Mouse (Mus musculus): Measurements from ENCODE around the gene Prss16.

Gene Prss16

DNA sequence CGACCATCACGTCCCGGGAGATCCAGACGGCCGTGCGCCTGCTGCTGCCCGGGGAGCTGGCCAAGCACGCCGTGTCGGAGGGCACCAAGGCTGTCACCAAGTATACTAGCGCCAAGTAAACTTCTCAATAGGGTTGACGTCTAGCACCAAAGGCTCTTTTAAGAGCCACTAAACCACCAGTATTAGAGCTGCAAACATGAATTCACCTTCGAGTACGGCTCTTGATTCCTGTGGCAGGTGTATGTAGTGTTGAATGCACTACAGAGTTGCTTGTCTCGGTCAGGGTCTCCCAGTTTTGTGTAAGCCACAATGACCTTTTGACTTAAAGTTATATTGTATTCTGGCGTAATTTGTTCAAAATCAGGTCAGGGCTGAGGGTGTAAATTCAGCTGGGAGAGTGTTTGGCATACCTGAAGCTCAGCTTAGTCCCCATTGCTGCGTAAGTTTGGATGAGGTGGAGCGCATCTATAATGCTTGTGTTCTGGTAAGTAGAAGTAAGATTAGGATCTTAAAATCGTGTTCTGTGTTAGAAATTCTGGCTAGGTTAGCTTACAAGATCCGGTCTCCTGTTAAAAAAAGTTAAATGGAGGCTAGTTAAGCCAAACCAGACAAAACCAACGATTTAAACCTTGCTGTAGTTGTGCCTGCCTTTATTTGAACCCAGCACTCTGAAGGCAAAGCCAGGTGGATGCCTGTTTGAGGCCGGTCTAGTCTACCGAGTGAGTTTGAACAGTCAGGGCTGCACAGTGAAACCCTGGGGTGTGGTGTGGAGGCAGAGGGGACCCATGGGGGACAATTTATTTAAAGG, 26.8 kb upstream of the Prss16 start:
- peak; percentile 74 for DNase-seq (ENCODE audit: low spot score)

DNA sequence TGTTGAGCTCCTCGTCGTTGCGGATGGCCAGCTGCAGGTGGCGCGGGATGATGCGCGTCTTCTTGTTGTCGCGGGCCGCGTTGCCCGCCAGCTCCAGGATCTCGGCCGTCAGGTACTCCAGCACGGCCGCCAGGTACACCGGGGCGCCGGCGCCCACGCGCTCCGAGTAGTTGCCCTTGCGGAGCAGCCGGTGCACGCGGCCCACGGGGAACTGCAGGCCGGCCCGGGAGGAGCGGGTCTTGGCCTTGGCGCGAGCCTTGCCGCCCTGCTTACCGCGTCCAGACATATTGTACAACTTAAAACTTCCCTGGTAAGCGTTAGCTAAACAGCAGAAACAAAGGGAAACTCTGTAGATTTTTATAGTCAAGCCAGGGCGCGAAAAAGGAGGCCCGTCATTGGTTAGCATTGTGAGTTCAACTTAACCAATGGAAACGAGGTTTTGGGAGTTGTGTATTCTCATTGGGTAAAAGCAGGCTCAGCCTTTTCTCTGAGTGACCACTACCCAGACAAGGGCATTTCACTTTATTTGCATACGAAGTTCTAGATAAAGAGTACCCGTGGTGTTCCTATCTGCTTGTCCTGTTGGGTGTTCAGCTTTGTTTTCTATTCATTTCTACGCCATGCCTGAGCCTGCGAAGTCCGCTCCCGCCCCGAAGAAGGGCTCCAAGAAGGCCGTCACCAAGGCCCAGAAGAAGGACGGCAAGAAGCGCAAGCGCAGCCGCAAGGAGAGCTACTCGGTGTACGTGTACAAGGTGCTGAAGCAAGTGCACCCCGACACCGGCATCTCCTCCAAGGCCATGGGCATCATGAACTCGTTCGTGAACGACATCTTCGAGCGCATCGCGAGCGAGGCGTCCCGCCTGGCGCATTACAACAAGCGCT, 26.0 kb upstream of the Prss16 start, which contains the start of the genes Hist1h2ah and Hist1h2bk:
Gene Hist1h2ah (minus strand): TSS at position 302 of the 882 bp plus-strand sequence.
Gene Hist1h2bk (plus strand): TSS at position 604 of the 882 bp plus-strand sequence.
- peak; percentile 98 for DNase-seq (ENCODE audit: low spot score)

DNA sequence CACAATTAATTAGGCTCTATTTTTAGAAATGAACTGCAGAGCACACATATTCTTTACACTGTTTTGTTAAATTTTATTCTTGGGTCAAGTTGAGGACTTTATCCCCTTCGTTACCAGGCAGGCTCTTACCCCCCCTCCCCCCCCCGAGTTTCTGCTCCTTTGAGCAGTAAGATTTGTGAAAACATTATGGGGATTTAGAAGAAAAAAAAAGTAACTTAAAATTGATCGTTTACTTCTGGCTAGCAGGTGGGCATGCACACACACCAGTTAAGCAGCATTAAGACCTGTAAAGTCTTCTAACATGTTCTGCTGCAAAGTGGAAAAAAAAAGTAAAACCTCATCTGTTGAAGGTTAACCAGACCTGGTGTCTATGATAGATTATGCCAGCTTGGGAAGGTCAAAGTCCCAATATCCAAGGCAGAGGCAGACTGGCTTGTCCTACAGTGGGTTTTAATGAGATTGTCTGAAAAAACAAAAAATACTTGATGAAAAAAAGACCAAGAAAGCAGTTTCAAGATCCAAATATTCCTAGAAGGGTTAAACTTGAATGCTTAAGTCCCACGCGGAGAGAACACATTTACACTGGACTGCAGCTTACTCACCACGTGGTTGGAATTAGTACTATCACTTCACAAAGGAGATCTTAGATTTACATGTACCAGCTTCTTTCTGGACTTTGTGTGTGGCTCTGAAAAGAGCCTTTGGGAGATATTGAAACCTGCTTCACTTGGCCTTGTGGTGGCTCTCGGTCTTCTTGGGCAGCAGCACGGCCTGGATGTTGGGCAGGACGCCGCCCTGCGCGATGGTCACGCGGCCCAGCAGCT, 25.1 kb upstream of the Prss16 start:
- DNase-seq (ENCODE audit: low spot score): no peak

DNA sequence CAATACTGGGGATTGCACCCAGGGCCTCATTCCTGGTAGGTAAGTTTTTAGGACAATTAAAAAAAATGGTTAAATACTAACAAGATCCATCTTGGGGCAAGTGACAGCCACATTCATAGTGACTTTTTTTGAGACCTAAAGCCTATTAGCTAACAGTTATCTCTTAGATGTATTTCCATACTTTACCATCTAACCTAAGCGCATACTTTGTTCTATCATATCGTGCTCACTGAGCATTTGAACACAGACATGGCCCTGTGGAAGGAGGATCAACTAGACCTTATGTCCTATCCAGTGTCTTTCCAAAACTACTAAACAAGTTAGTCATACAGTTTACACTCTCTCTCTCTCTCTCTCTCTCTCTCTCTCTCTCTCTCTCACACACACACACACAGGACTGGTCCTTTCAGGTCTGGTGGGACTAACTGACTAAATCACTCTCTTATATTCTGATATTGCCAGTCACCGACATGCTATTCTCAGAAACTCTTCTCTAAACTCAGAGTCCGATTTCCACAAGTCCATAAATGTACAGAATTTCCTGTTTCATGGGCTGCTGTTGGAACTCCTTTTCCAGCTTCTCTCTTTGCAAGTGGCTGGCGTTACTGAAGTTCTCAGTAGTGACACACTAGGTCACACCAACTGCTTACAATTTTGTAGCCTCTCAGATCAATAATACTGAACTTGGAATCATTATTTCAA, 24.4 kb upstream of the Prss16 start:
- DNase-seq (ENCODE audit: low spot score): no peak

DNA sequence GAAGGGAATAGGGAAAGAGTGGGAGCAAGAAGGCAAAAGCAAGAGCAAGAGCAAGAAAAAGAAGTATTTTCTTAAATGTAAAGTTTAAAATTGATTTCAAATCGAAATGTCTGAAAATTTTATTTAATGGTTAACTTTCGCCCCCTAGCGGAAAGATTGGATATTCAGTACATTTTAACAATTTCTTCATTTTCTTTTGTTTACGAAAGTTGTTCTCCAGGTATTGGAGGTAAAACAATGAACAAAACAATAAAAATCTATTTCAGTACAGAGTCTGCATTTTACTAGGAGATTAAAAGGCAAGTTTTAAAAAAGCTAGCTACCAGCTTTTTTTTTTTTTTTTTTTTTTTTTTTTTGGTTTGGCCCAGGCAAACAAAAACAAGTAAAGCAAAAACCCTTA, 21.0 kb upstream of the Prss16 start:
- no peak for DNase-seq (ENCODE audit: low spot score)

DNA sequence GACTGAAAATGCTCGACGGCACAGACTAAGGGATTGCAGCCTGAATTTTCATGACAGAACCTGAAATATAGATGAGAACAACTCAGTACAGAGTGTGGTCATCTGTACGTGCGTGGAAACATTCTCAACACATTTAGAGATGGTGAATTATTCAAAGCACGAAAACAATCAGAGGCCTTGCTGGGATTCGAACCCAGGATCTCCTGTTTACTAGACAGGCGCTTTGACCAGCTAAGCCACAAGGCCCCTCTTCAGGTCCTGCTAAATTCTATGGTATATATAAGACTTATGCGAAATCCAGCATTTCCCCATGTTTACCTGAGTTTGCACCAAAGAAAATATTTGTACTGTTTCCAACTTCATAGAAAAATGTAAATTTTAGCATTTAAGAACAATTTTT, 20.4 kb upstream of the Prss16 start:
- DNase-seq (ENCODE audit: low spot score): no peak

DNA sequence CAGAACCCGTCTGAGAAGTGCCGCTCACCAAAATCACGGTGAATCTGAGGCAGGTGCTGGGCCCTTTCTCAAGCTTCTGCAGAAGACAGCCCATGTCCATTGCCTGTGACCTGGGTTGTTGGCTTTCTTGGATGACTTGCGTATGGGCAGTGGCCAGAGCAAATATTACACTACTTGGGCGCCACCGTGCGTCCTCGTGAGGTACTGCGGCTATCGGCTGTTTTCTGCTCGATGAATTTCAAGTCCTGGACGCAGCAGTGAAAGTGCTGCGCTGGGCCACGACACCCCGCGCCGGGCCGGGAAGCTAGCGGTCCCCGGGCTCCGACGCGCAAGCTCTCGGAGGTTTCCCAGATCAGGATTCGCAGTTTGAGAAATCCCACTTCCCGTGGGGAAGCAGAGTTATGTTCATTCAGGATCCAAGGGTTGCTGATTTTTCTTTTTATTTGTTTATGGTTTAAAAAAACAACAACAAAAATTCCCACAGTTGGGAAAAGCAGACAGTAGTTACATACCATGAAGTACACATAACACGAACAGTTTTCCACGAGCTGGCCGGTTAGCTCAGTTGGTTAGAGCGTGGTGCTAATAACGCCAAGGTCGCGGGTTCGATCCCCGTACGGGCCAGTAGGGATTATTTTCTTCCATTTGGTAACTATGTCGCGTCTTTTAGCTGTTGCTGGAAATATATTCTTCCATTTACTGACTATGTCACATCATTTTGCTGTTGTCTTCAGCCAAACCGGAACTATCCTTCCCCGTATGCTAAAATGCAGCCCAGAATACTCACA, 19.3 kb upstream of the Prss16 start:
- peak; percentile 92 for DNase-seq (ENCODE audit: low spot score)

DNA sequence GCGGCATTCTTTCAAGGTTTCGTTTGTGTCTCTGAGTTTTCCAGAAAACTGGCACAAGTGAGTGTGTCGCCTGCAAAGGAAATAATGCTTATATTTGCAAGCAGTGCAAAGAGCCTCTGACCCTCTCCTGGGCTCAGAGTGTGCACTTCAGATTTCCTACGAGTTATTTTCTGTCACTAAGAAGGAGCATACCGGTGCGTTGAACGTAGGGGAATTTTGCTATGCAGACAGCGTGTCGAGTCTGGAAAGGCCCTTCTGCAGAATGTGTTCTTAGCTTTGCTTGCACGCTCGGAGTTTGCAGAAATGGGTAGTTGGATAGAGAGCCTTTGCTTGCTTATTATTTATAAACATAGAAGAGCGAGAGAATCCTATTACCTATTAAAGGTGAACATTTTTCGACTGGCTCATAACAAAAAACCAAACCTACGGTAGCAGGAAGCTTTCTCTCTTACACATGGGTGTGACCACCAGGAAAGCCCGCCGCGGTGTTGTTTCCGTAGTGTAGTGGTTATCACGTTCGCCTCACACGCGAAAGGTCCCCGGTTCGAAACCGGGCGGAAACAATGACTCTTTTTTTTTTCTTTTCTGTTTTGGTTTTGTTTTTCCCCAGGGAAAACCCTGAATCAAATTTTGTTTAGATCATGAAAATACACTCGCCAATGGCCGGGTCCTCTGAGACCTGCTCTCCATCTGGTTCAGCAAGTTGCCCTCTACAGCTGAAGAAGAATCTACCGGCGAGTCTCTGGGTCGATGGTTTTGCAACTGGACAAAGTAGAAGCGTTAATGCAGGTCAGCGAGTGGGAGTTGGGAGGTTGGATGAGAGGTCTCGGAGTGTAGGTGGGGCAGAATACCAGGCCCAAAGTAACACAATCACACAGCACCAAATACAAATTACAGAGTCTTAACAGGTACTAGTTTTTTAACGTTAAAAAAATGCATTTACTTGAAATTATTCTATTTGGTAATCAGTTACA, 16.8 kb upstream of the Prss16 start:
- DNase-seq (ENCODE audit: low spot score): peak; percentile 89

DNA sequence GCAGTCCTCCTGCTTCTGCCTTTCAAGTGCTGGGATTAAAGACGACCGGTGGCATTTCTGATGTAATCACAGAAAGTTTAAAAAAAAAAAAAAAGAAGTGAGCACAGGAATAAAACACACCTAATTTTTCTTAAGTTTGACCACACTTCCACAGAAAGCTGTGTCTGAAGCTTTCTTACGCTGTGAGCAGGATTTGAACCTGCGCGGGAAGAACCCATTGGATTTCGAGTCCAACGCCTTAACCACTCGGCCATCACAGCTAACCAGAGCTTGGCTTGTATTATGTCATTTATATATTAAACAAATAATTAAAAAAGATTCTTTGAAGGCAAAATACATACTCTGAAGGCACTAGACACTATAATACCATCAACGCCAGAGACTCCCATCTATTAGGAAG, 12.7 kb upstream of the Prss16 start:
- DNase-seq (ENCODE audit: low spot score): peak; percentile 93

DNA sequence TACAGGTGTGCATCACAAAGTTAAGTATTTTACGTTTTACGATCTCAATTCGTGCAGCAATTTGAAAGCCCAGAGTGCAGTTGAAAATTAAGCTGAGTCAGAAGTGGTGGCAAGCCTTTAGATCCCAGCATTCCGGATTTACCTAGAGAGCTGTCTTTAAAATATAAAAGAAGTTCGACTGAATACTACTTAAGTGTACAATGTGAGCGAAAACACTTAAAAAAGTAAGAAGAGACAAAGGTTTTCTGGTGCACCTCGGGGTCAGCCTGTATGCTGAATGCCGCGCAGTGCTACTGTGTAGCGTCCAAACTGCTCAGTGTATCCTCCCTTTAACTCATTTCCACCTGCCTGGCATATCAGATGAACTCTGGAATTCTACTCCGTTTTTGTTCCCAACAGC, 12.0 kb upstream of the Prss16 start:
- no peak for DNase-seq (ENCODE audit: low spot score)

DNA sequence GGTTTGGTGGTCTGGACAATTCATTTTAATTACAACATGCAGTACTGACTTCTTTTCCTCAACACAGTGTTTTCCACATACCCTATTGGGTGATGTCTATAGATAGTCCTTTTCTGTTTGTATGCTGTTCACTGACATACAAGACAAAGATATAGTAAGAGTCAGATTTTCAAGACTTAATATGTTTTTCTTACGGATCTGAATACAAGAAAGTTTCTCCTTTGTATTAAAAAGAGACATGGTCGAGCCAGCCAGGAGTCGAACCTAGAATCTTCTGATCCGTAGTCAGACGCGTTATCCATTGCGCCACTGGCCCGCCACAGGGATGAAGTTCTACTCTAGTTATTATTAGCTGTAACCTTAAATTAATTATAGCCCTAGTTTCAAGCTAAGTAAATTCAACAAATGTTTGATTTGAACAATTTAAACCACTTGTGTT, 11.4 kb upstream of the Prss16 start:
- peak; percentile 81 for DNase-seq (ENCODE audit: low spot score)

DNA sequence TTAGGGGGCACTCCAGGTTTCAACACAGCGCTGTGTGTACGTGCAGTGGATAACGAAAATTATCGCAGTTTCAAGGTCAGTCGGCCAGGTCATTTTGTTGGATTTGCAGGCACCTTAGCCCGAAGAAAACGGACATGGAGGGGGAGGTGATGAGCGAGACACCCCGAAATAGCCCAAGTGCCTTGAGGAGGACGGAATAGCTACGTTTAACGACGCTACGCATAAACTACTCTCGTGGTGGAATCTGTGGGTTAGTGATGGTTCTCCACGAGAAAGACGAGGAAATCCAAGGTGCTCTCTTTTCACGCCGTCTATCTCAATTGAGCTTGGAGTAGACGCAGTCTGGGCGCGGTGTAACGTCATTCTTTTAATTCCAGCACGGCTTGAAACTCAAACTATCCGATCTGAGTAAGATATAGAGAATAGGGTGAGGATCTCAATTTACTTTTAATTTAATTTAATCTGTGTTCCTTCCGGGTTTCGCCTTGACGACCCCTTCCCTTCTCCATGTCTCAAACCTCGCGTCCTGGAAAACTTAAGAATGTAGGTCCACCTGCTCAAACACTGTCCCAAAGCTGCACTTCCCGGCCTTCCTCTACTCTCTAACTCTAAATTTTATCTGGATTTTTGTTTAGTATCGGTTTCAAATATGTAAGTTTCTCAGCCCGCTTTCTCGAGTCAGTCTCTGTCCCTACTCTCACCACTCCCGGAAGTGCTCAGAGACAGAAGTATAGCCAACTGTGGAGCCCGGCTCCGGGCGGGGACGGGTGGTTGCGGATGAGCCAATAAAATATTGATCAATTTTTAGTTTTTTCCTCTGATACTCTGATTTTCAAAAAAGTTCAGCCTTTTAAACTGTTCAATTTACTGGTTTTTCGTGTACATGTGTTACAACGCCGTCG, 10.6 kb upstream of the Prss16 start:
- no peak for DNase-seq (ENCODE audit: low spot score)

DNA sequence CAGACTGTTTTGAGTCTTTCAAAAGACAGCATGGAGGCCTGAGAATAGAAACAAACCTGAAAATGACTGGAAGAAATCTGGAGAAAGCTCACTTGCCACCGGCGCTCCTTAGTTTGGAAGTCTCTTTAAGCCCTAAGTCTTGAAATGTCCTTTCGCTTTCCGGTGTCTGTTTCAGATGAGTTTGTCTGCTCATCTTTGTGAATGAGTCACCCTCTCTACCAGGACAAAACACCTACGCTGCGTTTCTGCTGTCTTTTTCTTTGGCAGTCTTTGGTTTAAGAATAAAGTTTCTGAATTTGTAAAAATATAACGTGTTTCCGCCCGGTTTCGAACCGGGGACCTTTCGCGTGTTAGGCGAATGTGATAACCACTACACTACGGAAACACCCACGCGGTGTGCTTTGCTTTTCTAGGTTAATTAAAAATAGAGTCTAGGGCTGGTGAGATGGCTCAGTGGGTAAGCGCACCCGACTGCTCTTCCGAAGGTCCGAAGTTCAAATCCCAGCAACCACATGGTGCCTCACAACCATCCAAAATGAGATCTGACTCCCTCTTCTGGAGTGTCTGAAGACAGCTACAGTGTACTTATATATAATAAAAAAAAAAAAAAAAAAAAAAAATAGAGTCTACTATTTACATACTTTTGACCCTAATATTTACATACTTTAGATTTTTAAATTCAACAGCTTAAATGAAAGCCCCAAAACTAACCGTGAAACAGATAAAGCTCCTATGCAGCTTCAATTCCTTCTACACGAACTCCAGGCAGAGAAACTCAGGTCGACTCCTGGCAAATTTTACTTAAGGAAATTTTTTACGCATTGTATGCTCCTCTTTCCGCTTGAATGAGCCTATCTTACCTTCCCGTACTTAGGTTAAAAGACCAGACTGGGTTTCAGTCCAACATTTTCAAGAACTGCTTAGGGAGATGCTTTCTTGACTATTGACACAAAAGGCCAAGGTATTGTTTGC, 6.2 kb upstream of the Prss16 start:
- DNase-seq (ENCODE audit: low spot score): peak; percentile 95

DNA sequence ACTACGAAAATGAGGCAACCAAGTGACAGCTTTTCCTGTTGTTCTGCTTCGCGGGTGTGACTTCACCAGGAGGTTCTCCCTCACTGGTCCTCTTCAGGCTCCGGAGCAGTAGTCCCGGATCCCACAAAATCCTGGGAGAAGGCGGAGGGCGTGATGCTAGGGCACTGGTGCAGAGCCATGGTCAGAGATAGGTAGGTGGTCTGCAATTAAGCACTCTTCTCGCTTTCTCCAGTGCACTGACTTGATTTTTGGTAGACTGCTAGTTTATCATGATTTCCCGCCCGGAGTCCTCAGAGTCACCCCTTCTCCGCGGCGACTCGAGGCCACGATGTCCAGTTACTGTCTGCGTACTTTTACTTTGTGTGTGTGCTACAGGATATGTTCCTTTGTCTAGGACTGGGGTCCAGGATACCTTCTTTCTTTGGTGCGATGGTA, 4.9 kb upstream of the Prss16 start:
- no peak for DNase-seq (ENCODE audit: low spot score)

DNA sequence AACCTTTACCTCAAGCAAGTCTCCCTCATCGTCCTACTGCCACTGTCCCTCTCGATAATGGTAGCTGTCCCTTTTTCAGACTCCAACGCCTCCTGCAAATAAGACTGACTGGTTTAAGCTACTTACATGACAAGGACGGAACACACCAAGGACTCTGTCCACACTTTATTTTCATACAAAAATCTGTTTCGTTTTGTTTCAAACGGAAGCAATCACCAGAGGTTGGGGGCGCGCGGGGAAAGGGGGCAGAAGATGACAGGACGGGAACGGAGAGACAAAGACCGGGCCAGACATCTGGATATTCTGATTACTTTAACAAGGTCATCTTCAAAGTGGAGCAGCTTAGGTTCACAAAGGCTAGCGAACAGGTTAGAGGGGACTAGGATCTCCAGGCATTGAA, 4.2 kb upstream of the Prss16 start:
- no peak for DNase-seq (ENCODE audit: low spot score)

DNA sequence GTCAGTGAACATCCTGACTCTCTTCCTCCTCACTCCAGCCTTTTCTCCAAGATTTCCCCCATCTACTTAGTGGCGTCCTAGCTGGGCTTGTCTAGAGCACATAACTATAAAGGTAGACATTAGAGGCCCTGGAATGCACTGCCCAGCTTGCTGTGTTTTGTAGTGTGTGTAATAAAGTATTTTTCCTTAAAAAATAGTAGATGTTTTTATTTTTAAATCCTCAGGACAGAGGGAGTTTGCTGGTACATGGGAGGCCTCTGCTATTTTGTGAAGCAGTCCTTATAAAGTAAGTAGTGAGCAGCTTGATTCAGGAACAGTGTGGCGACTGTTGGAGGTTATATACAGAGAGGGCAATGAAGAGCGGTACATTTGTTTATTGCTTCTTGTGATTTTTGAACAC, 835 bp downstream of the Prss16 start:
- no peak for DNase-seq (ENCODE audit: low spot score)

DNA sequence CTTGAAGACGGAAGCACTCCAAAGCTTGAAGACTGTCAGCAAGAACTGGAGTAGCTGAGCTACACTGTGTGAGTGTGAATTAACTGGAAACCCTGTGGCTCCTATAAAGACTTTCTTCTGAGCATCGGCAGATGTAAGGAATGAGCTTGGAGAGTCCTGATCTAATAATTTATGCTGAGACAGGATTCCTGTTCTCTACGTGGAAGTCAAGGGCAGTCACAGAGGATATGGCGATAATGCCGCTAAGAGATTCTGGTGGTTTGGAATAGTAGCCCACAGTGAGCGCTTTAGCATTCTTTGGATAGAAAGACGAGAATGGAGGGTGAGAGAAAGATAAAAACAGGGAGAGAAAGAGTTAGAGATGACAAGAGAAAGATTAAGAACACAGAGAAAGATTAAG, 1.7 kb downstream of the Prss16 start:
- DNase-seq (ENCODE audit: low spot score): no peak
